Mouse (Mus musculus) frontal cortex, adult (tissue): ENCODE data around the gene Trpv3.
"Not testable (repeated sequence)": the region's sequence is repeated elsewhere in the genome, so short reads cannot be mapped to it uniquely, and the experiment has no call there.

Experiments used
- ATAC-seq: cut with Nextera tagmentation; 2 replicates; pipeline ENCODE4 v1.9.2; 2017; ENCODE audit warnings: mild to moderate bottlenecking, moderate library complexity, mixed read lengths; ENCODE audit not compliant: low TSS enrichment

Gene Trpv3

GRCm38 (mm10) chr11:73284351-73284750 is 17.2 kb downstream of the Trpv3 start:
- peak; percentile 8; the same call in 1 of the 2 replicates for ATAC-seq

- no peak; the same call in 1 of the 2 replicates for ATAC-seq
Measured at GRCm38 (mm10) chr11:73289621-73290020, 22.4 kb downstream of the Trpv3 start.

GRCm38 (mm10) chr11:73303123-73303522 is 35.9 kb downstream of the Trpv3 start:
- no peak for ATAC-seq

- ATAC-seq = no peak
Measured at GRCm38 (mm10) chr11:73315961-73316360, 48.8 kb downstream of the Trpv3 start.

- ATAC-seq = not testable (repeated sequence)
Measured at GRCm38 (mm10) chr11:73318581-73318980, 51.4 kb downstream of the Trpv3 start.

- not testable (repeated sequence) for ATAC-seq
Measured at GRCm38 (mm10) chr11:73321064-73321463, 53.9 kb downstream of the Trpv3 start.

- ATAC-seq = no peak
Measured at GRCm38 (mm10) chr11:73323906-73324830, 57.0 kb downstream of the Trpv3 start.

GRCm38 (mm10) chr11:73326485-73326886 is 59.3 kb downstream of the Trpv3 start:
- ATAC-seq = no peak

GRCm38 (mm10) chr11:73327361-73327760 is 60.2 kb downstream of the Trpv3 start:
- ATAC-seq = peak; percentile 59

GRCm38 (mm10) chr11:73329442-73329841 is 62.3 kb downstream of the Trpv3 start, which contains the start of the genes Aspa, Gm49340 and Spata22:
Gene Aspa, minus strand, starts transcription at chr11:73329596.
Gene Gm49340, plus strand, starts transcription at chr11:73329741.
Gene Spata22, plus strand, starts transcription at chr11:73329741.
- no peak for ATAC-seq

- no peak for ATAC-seq
Measured at GRCm38 (mm10) chr11:73333357-73333756, 66.2 kb downstream of the Trpv3 start.

GRCm38 (mm10) chr11:73336919-73337318 is 69.7 kb downstream of the Trpv3 start:
- no peak for ATAC-seq
